Mouse (Mus musculus) forebrain, embryonic 12.5 days (tissue): ENCODE measurements around the gene Ncoa3. TPM values are rescaled to one million over a fixed set of nuclear protein-coding genes. Genes with fewer than 3 reads are reported as not detected.
"Not testable (repeated sequence)": the region's sequence is repeated elsewhere in the genome, so short reads cannot be mapped to it uniquely, and the experiment has no call there.

Source experiments
- ATAC-seq: fragments of 200-750 bp; cut with Nextera tagmentation; 2 replicates; pipeline ENCODE4 v1.8.0; 2017; ENCODE audit warnings: moderate TSS enrichment; ENCODE audit not compliant: low FRiP score
- H3K27ac ChIP-seq: fragments of 300-500 bp; sonication (generic); 2 replicates; pipeline ENCODE4 v1.5.1; 2016; ENCODE audit warnings: mild to moderate bottlenecking
- H3K27me3 ChIP-seq: fragments of 300-500 bp; sonication (generic); 2 replicates; pipeline ENCODE4 v1.6.1; 2016; ENCODE audit warnings: mild to moderate bottlenecking
- H3K36me3 ChIP-seq: fragments of 300-500 bp; sonication (generic); replicated peaks from 2 replicates; pipeline ENCODE4 v1.6.1; 2016; ENCODE audit warnings: mild to moderate bottlenecking
- H3K4me1 ChIP-seq: fragments of 300-500 bp; sonication (generic); 2 replicates; pipeline ENCODE4 v1.6.1; 2016
- H3K4me2 ChIP-seq: fragments of 300-500 bp; sonication (generic); 2 replicates; pipeline ENCODE4 v1.6.1; 2016; ENCODE audit warnings: mild to moderate bottlenecking, moderate library complexity
- H3K4me3 ChIP-seq: fragments of 300-500 bp; sonication (generic); replicated peaks from 2 replicates; pipeline ENCODE4 v1.5.1; 2016; ENCODE audit warnings: mild to moderate bottlenecking
- H3K9ac ChIP-seq: fragments of 300-500 bp; sonication (generic); 2 replicates; pipeline ENCODE4 v1.6.1; 2016; ENCODE audit warnings: mild to moderate bottlenecking
- H3K9me3 ChIP-seq: fragments of 300-500 bp; sonication (generic); 2 replicates; pipeline ENCODE4 v1.6.1; 2016
- WGBS: fragments of 180-500 bp; shearing (Covaris S2); methylation state at CpG from one replicate; pipeline ENCODE4 v1.1.7; 2016; 5-methylcytosine and 5-hydroxymethylcytosine counted together
- polyA plus RNA-seq: library from polyadenylated mRNA; unstranded; fragments of >200 nt; fragmentation: Nextera tagmentation; extraction: Ambion mirVana; gene quantifications from 2 replicates; pipeline ENCODE4 v1.2.1, GENCODE M21; 2016

Gene Ncoa3
- polyA plus RNA-seq, result 12.9 and 13.2 TPM in 2 replicates

GRCm38 (mm10) chr2:165992270-165993172 lies at the start of gene Ncoa3:
Ncoa3 (plus strand) TSS chr2:165992636.
- H3K4me2 ChIP-seq, result peak within 1 kb of the TSS; percentile 98
- 3% methylated on average over 99 of the region's 103 CpGs for WGBS
- ATAC-seq, result peak; percentile 97
- peak within 1 kb of the TSS; percentile 79 for H3K27ac ChIP-seq
- H3K9ac ChIP-seq, result peak within 1 kb of the TSS; percentile 93
- peak within 1 kb of the TSS; percentile 96 for H3K4me3 ChIP-seq
- H3K27me3 ChIP-seq, result no peaks in the 10 kb centered on the region
- H3K36me3 ChIP-seq, result no peaks in the 10 kb centered on the region
- H3K4me1 ChIP-seq, result peaks cover 13% of the 10 kb centered on the region
- H3K9me3 ChIP-seq, result no peaks in the 10 kb centered on the region

DNA sequence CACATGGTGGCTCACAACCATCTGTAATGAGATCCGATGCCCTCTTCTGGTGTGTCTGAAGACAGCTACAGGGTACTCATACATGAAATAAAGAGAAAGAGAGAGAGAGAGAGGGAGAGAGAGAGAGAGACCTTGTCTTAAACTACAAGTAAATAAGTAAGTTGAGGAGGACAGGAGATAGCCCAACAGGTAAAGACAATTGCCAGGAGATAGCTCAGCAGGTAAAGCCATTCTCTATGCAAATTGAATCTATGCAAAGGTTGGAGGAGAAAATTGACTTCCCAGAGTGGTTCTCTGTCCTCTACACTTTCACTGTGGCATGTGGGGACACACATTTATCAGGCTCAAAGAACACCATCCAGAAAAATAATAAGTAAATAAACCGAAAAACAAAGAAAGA lies 49.3 kb upstream of the Ncoa3 start:
- no peaks in the 10 kb centered on the region for H3K27me3 ChIP-seq
- no peaks in the 10 kb centered on the region for H3K36me3 ChIP-seq
- no peak overlapping the region for H3K9ac ChIP-seq
- no peaks in the 10 kb centered on the region for H3K9me3 ChIP-seq
- no peaks in the 10 kb centered on the region for H3K4me1 ChIP-seq
- no peak overlapping the region for H3K4me2 ChIP-seq
- H3K4me3 ChIP-seq, result no peak overlapping the region
- no peak overlapping the region for H3K27ac ChIP-seq
- ATAC-seq, result no peak
- 98% methylated on average over 2 of the region's 2 CpGs for WGBS

GRCm38 (mm10) chr2:165944576-165945351 lies 47.7 kb upstream of the Ncoa3 start:
- Histone ChIP-seq H3K4me2 (no peak overlapping the region), H3K4me1 (no peaks in the 10 kb centered on the region), H3K9me3 (no peaks in the 10 kb centered on the region), H3K4me3 (no peak overlapping the region), H3K27ac (no peak overlapping the region), H3K9ac (no peak overlapping the region), H3K36me3 (no peaks in the 10 kb centered on the region), H3K27me3 (peaks cover 3% of the 10 kb centered on the region; the same call in 1 of the 2 replicates)
- 79% methylated on average over 11 of the region's 11 CpGs for WGBS
- no peak for ATAC-seq

- Histone ChIP-seq H3K4me2 (no peak overlapping the region), H3K27ac (no peak overlapping the region), H3K36me3 (no peaks in the 10 kb centered on the region), H3K4me1 (no peaks in the 10 kb centered on the region), H3K9me3 (no peaks in the 10 kb centered on the region), H3K4me3 (no peak overlapping the region), H3K9ac (no peak overlapping the region), H3K27me3 (peaks cover 6% of the 10 kb centered on the region; the same call in 1 of the 2 replicates)
- ATAC-seq, result no peak
- WGBS, result 89% methylated on average over 1 of the region's 1 CpGs
Measured at GRCm38 (mm10) chr2:165946046-165946564, 46.3 kb upstream of the Ncoa3 start.

DNA sequence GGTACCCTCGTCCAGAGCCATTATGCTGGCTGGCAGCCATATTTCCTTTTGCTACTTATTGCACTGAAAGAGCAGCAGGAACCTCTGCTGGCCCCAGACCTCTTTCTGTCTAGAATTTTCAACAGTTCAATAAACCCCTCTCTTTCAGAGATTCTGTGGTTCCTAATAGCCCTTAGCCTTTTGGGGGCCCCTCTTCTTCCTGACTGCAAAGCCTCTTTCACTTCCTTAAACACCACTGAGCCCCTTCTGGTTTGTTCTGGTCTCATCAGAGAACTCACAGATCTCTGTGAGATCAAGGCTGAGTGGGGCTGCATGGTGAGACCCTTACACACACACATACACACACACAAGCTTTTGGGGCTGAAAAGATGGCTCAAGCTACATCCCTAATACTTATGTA lies 44.4 kb upstream of the Ncoa3 start:
- 58% methylated on average over 1 of the region's 1 CpGs for WGBS
- Histone ChIP-seq H3K4me1 (peaks cover 7% of the 10 kb centered on the region; the same call in 1 of the 2 replicates), H3K27ac (no peak overlapping the region), H3K9ac (no peak overlapping the region), H3K4me3 (no peak overlapping the region), H3K36me3 (no peaks in the 10 kb centered on the region), H3K4me2 (no peak overlapping the region), H3K9me3 (no peaks in the 10 kb centered on the region), H3K27me3 (peaks cover 6% of the 10 kb centered on the region; the same call in 1 of the 2 replicates)
- ATAC-seq, result no peak

DNA sequence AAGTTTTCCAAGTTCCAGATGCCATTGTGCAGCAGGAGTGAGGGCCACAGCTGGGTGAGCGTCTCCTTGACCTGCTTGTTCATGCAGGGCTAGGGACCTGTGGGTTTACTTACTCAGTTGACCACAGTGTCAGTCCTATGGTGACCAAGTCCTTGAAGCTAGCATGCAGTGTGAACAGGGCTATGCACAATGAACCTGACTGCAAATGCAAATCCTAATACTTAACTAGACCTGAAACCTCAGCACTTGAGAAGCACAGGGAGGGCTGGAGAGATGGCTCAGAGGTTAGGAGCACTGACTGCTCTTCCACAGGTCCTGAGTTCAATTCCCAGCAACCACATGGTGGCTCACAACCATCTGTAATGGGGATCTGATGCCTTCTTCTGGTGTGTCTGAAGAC lies 43.7 kb upstream of the Ncoa3 start:
- WGBS, result 50% methylated on average over 1 of the region's 1 CpGs
- not testable (repeated sequence) for ATAC-seq, H3K27me3 ChIP-seq, H3K4me1 ChIP-seq, H3K9me3 ChIP-seq, H3K4me2 ChIP-seq, H3K9ac ChIP-seq, H3K36me3 ChIP-seq, H3K4me3 ChIP-seq, H3K27ac ChIP-seq

DNA sequence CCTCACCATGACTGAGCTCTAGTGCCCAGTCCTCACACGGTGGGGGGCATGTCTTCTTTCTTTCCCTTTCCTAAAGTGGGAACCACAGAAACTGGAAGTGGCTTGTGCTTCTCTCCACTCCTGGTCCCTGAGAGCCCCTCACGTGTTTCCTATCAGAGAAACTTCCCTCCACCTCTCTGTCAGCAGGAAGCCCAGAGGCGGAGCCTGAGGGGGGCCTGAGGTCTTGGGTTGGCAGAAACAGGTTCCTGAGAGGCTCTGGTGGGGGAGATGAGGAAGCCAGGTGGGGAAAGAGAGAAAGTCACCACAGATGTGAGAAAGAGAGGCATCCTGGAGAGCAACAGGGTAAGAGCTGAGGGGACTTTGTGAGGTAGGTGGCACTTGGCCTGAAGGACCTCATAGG lies 42.7 kb upstream of the Ncoa3 start:
- WGBS, result 64% methylated on average over 3 of the region's 3 CpGs

GRCm38 (mm10) chr2:165951432-165952068 lies 40.9 kb upstream of the Ncoa3 start:
- H3K36me3 ChIP-seq, result no peaks in the 10 kb centered on the region
- ATAC-seq, result no peak
- H3K27ac ChIP-seq, result no peak overlapping the region
- no peak overlapping the region for H3K9ac ChIP-seq
- WGBS, result 85% methylated on average over 12 of the region's 12 CpGs
- peaks cover 9% of the 10 kb centered on the region; the same call in 1 of the 2 replicates for H3K4me1 ChIP-seq
- H3K4me2 ChIP-seq, result no peak overlapping the region
- no peak overlapping the region for H3K4me3 ChIP-seq
- H3K27me3 ChIP-seq, result peaks cover 6% of the 10 kb centered on the region; the same call in 1 of the 2 replicates
- no peaks in the 10 kb centered on the region for H3K9me3 ChIP-seq

More for the DNA sequence above, 42.7 kb upstream of the Ncoa3 start:
- H3K9ac ChIP-seq, result no peak overlapping the region
- no peaks in the 10 kb centered on the region for H3K9me3 ChIP-seq
- H3K36me3 ChIP-seq, result no peaks in the 10 kb centered on the region
- H3K27ac ChIP-seq, result no peak overlapping the region
- peaks cover 6% of the 10 kb centered on the region; the same call in 1 of the 2 replicates for H3K27me3 ChIP-seq
- H3K4me2 ChIP-seq, result no peak overlapping the region
- ATAC-seq, result no peak
- H3K4me3 ChIP-seq, result no peak overlapping the region
- H3K4me1 ChIP-seq, result peaks cover 9% of the 10 kb centered on the region; the same call in 1 of the 2 replicates

DNA sequence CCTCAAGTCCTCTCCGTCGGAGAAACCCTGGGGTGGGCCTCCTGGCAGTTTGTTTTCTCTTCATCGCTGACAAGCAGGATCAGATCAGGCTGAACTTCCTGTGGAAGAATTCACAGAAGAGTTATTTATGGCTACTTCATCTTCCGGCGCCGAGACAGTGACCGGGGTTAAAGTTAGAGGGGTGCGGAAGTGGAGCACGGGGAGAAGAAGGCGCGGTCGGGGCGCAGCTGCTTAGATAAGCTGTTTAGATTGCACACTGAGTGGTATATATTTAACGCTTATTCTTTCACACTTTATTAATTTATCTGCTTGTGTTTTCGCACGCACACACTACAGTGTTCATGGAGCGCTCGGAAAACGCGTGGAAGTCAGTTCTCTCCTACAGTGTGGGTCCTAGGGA lies 37.6 kb upstream of the Ncoa3 start:
- Histone ChIP-seq H3K4me1 (peaks cover 9% of the 10 kb centered on the region; the same call in 1 of the 2 replicates), H3K36me3 (no peaks in the 10 kb centered on the region), H3K9me3 (no peaks in the 10 kb centered on the region), H3K4me2 (no peak overlapping the region), H3K27ac (no peak overlapping the region), H3K9ac (no peak overlapping the region), H3K4me3 (no peak overlapping the region), H3K27me3 (peaks cover 2% of the 10 kb centered on the region; the same call in 1 of the 2 replicates)
- 92% methylated on average over 20 of the region's 20 CpGs for WGBS
- ATAC-seq, result no peak

- Histone ChIP-seq H3K36me3 (no peaks in the 10 kb centered on the region), H3K4me3 (no peak overlapping the region), H3K4me2 (no peak overlapping the region), H3K4me1 (peaks cover 9% of the 10 kb centered on the region; the same call in 1 of the 2 replicates), H3K27ac (no peak overlapping the region), H3K9ac (no peak overlapping the region), H3K9me3 (no peaks in the 10 kb centered on the region), H3K27me3 (no peaks in the 10 kb centered on the region)
- no peak for ATAC-seq
- 88% methylated on average over 8 of the region's 8 CpGs for WGBS
Measured at GRCm38 (mm10) chr2:165955386-165955785, 37.0 kb upstream of the Ncoa3 start.

DNA sequence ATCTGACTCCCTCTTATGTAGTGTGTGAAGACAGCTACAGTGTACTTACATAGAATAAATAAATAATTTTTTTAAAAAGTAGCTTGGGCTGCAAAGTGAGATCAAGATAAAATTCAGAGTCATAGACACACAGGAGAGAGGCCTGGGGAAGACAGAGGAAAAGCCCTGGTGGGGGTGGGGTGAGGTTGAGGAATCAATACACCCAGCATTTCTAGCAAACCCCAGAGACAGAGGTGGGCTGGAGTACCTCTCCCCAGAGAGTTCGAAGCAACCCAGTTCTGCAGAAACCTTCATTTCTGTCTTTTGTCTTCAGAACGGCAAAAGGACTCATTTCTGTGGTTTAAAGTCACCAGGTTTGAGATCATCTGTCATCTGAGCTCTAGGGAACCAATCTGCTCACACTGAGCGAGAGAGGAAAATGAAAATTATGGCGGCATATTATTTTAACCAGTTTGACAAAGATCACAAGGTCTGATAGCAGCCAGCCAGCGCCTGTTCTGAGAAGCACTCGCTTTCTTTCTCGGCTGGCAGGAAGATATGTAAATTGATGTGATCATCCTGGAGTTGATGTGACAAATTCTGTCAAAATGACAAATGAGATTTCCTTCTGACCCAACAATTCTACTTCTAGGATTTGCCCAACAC lies 36.2 kb upstream of the Ncoa3 start:
- H3K36me3 ChIP-seq, result no peaks in the 10 kb centered on the region
- WGBS, result 85% methylated on average over 7 of the region's 7 CpGs
- H3K4me1 ChIP-seq, result peaks cover 9% of the 10 kb centered on the region; the same call in 1 of the 2 replicates
- H3K9ac ChIP-seq, result no peak overlapping the region
- no peak for ATAC-seq
- H3K27me3 ChIP-seq, result no peaks in the 10 kb centered on the region
- no peak overlapping the region for H3K27ac ChIP-seq
- no peak overlapping the region for H3K4me2 ChIP-seq
- no peaks in the 10 kb centered on the region for H3K9me3 ChIP-seq
- no peak overlapping the region for H3K4me3 ChIP-seq
